Mouse (Mus musculus): Measurements from ENCODE around the gene Med17. TPM values are rescaled to one million over a fixed set of nuclear protein-coding genes. Genes with fewer than 3 reads are reported as not detected.
A peak's percentile ranks its signal among the peaks of the same experiment; 100 is the strongest.
"Not testable (repeated sequence)": the region's sequence is repeated elsewhere in the genome, so short reads cannot be mapped to it uniquely, and the experiment has no call there.

The Med17 gene
- polyA plus RNA-seq, 1 experiment from 2014 or later = 37.2 TPM

- no peak for DNase-seq (ENCODE audit: low spot score)
- no peaks in the 10 kb centered on the region for H3K27me3 ChIP-seq (replicated peaks; ENCODE audit: low read depth, poor library complexity, severe bottlenecking)
- peak within 1 kb of the TSS; percentile 98 for H3K27ac ChIP-seq (replicated peaks)
- H3K4me3 ChIP-seq = peak within 1 kb of the TSS; percentile 90
- under 1% methylated on average over 35 of the region's 35 CpGs for WGBS
- H3K9me3 ChIP-seq = no peaks in the 10 kb centered on the region
- peaks cover 48% of the 10 kb centered on the region for H3K36me3 ChIP-seq (replicated peaks)
- peaks cover 28% of the 10 kb centered on the region for H3K4me1 ChIP-seq
Measured at GRCm38 (mm10) chr9:15306398-15307119, 26.8 kb upstream of the Med17 start, which contains the start of gene 4931406C07Rik. TSS of gene 4931406C07Rik (minus strand) at chr9:15306448.

GRCm38 (mm10) chr9:15305503-15306397, 26.0 kb upstream of the Med17 start, which contains the start of gene Taf1d:
TSS of gene Taf1d (plus strand) at chr9:15306214.
- WGBS = 13% methylated on average over 45 of the region's 45 CpGs
- peak within 1 kb of the TSS; percentile 98 for H3K27ac ChIP-seq (replicated peaks)
- H3K4me3 ChIP-seq = peak within 1 kb of the TSS; percentile 90
- peak; percentile 95 for DNase-seq (ENCODE audit: low spot score)
- H3K36me3 ChIP-seq (replicated peaks) = peaks cover 40% of the 10 kb centered on the region
- no peaks in the 10 kb centered on the region for H3K9me3 ChIP-seq
- no peaks in the 10 kb centered on the region for H3K27me3 ChIP-seq (replicated peaks; ENCODE audit: low read depth, poor library complexity, severe bottlenecking)
- H3K4me1 ChIP-seq = peaks cover 34% of the 10 kb centered on the region

GRCm38 (mm10) chr9:15302881-15303280, 23.1 kb upstream of the Med17 start:
- Histone ChIP-seq H3K27ac (replicated peaks) (no peak overlapping the region), H3K9me3 (no peaks in the 10 kb centered on the region), H3K27me3 (replicated peaks; ENCODE audit: low read depth, poor library complexity, severe bottlenecking) (no peaks in the 10 kb centered on the region), H3K36me3 (replicated peaks) (peaks cover 11% of the 10 kb centered on the region), H3K4me3 (no peak overlapping the region), H3K4me1 (peaks cover 18% of the 10 kb centered on the region)
- WGBS = 68% methylated on average over 2 of the region's 2 CpGs
- no peak for DNase-seq (ENCODE audit: low spot score)

DNA sequence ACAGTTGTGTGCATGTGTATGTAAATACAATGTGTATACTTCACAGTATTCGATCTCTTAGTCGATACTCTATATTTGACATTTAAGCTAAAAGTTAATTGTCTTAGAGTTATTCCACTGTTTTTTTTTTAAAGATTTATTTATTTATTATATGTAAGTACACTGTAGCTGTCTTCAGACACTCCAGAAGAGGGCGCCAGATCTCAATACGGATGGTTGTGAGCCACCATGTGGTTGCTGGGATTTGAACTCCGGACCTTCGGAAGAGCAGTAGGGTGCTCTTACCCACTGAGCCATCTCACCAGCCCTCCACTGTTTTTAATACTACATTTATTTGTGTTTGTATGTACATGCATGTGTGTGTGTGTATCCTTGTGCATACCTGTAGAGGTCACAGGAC, 22.3 kb upstream of the Med17 start:
- not testable (repeated sequence) for DNase-seq (ENCODE audit: low spot score); H3K27me3 ChIP-seq (replicated peaks; ENCODE audit: low read depth, poor library complexity, severe bottlenecking); H3K4me1 ChIP-seq; H3K36me3 ChIP-seq (replicated peaks); H3K4me3 ChIP-seq; H3K9me3 ChIP-seq; H3K27ac ChIP-seq (replicated peaks)
- WGBS = 81% methylated on average over 6 of the region's 6 CpGs

- Histone ChIP-seq H3K4me3 (no peak overlapping the region), H3K9me3 (no peaks in the 10 kb centered on the region), H3K36me3 (replicated peaks) (no peaks in the 10 kb centered on the region), H3K27ac (replicated peaks) (peak overlapping the region; percentile 57), H3K27me3 (replicated peaks; ENCODE audit: low read depth, poor library complexity, severe bottlenecking) (no peaks in the 10 kb centered on the region), H3K4me1 (peaks cover 9% of the 10 kb centered on the region; the same call in 1 of the 2 replicates)
- DNase-seq (ENCODE audit: low spot score) = peak; percentile 36
- WGBS = 38% methylated on average over 6 of the region's 6 CpGs
Measured at GRCm38 (mm10) chr9:15301399-15301798, 21.7 kb upstream of the Med17 start.

DNA sequence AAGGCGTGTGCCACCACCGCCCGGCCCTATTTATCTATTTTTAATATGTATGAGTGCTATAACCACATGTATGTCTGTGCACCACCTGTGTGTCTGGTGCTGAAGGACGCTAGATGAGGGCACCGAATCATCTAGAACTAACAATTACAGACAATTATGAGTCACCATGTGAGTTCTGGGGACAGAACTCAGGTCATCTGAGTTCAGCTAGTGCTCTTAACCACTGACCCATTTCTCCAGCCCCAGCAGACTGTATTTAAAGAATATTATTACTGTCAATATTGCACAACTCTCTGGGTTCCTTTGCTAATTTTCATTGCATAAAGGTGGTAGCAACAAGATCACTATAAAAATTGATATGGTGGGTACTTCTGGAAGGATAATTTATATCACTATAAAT, 20.3 kb upstream of the Med17 start:
- Histone ChIP-seq H3K9me3 (no peaks in the 10 kb centered on the region), H3K4me1 (peaks cover 9% of the 10 kb centered on the region; the same call in 1 of the 2 replicates), H3K27ac (replicated peaks) (no peak overlapping the region), H3K36me3 (replicated peaks) (no peaks in the 10 kb centered on the region), H3K27me3 (replicated peaks; ENCODE audit: low read depth, poor library complexity, severe bottlenecking) (no peaks in the 10 kb centered on the region), H3K4me3 (no peak overlapping the region)
- 82% methylated on average over 5 of the region's 5 CpGs for WGBS
- DNase-seq (ENCODE audit: low spot score) = no peak

DNA sequence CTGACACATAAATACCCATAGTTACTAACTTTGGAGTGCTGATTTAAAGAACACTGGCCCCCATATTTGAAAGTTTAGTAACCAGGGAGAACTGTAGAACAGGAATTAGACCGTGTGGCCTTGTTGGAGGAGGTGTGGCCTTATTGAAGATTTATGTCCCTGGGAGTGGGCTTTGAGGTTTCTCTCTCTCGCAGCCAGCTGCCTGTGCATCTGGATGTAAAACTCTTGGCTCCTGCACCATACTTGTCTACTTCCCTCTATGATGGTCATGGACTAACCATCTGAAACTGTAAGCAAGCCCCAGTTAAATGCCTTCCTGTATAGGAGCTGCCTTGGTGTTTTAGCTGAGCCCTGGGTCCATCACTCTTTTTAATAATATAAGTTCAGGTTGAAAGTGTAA, 18.7 kb upstream of the Med17 start:
- H3K36me3 ChIP-seq (replicated peaks) = no peaks in the 10 kb centered on the region
- H3K27ac ChIP-seq (replicated peaks) = no peak overlapping the region
- H3K4me1 ChIP-seq = peaks cover 9% of the 10 kb centered on the region; the same call in 1 of the 2 replicates
- H3K4me3 ChIP-seq = no peak overlapping the region
- no peaks in the 10 kb centered on the region for H3K27me3 ChIP-seq (replicated peaks; ENCODE audit: low read depth, poor library complexity, severe bottlenecking)
- WGBS = 73% methylated on average over 2 of the region's 2 CpGs
- DNase-seq (ENCODE audit: low spot score) = no peak
- H3K9me3 ChIP-seq = no peaks in the 10 kb centered on the region

DNA sequence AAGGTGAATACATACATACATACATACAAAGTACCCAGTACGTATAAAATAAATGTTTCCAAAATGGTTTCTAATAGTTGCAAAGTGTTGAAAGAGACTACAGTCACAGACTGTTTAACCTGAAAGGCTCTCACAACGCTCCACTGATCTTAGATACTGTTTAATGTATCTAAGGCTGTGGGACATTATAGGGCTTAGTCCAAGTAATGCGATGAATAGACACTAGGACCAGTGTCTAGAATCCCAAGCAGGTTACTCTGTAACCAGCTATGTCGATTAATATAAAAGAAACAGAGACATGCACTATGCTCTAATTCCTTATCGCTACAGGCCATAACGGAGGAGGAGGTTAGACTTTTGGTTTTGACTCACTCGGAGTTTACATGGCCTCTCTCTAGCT, 17.4 kb upstream of the Med17 start:
- WGBS = 93% methylated on average over 7 of the region's 7 CpGs
- Histone ChIP-seq H3K4me3 (no peak overlapping the region), H3K4me1 (peaks cover 9% of the 10 kb centered on the region; the same call in 1 of the 2 replicates), H3K9me3 (no peaks in the 10 kb centered on the region), H3K36me3 (replicated peaks) (no peaks in the 10 kb centered on the region), H3K27me3 (replicated peaks; ENCODE audit: low read depth, poor library complexity, severe bottlenecking) (no peaks in the 10 kb centered on the region), H3K27ac (replicated peaks) (no peak overlapping the region)
- no peak for DNase-seq (ENCODE audit: low spot score)

DNA sequence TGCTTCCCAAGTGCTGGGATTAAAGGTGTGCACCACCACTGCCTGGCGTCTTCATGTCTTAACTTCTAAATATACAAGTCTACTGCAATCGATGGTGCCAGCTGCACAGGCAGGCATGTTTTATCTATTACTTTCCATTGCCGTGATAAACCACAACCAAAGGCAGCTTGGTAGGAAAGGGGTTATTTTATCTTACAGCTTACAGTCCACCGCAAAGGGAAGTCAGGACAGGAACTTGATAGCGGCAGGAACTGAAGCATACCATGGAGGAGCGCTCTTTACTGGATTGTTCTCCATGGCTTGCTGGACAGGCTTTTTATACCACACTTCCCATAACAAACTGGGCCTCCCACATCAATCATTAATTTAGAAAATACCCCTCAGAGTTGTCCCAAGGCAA, 9.5 kb upstream of the Med17 start:
- Histone ChIP-seq H3K4me3 (no peak overlapping the region), H3K4me1 (no peaks in the 10 kb centered on the region), H3K36me3 (replicated peaks) (0 out of 2 replicates have a peak, but pooled peaks cover 2% of the 10 kb centered on the region), H3K27me3 (replicated peaks; ENCODE audit: low read depth, poor library complexity, severe bottlenecking) (no peaks in the 10 kb centered on the region), H3K27ac (replicated peaks) (no peak overlapping the region), H3K9me3 (no peaks in the 10 kb centered on the region)
- DNase-seq (ENCODE audit: low spot score) = no peak
- 88% methylated on average over 6 of the region's 6 CpGs for WGBS

- Histone ChIP-seq H3K36me3 (replicated peaks) (0 out of 2 replicates have a peak, but pooled peaks cover 2% of the 10 kb centered on the region), H3K27me3 (replicated peaks; ENCODE audit: low read depth, poor library complexity, severe bottlenecking) (no peaks in the 10 kb centered on the region), H3K9me3 (no peaks in the 10 kb centered on the region), H3K4me3 (no peak overlapping the region), H3K4me1 (no peaks in the 10 kb centered on the region), H3K27ac (replicated peaks) (no peak overlapping the region)
- no peak for DNase-seq (ENCODE audit: low spot score)
- 88% methylated on average over 3 of the region's 3 CpGs for WGBS
Measured at GRCm38 (mm10) chr9:15288402-15288801, 8.7 kb upstream of the Med17 start.

GRCm38 (mm10) chr9:15287846-15288245, 8.1 kb upstream of the Med17 start:
- Histone ChIP-seq H3K4me3 (no peak overlapping the region), H3K27me3 (replicated peaks; ENCODE audit: low read depth, poor library complexity, severe bottlenecking) (no peaks in the 10 kb centered on the region), H3K27ac (replicated peaks) (no peak overlapping the region), H3K4me1 (no peaks in the 10 kb centered on the region), H3K36me3 (replicated peaks) (0 out of 2 replicates have a peak, but pooled peaks cover 2% of the 10 kb centered on the region), H3K9me3 (no peaks in the 10 kb centered on the region)
- WGBS = 51% methylated on average over 6 of the region's 6 CpGs
- no peak for DNase-seq (ENCODE audit: low spot score)

DNA sequence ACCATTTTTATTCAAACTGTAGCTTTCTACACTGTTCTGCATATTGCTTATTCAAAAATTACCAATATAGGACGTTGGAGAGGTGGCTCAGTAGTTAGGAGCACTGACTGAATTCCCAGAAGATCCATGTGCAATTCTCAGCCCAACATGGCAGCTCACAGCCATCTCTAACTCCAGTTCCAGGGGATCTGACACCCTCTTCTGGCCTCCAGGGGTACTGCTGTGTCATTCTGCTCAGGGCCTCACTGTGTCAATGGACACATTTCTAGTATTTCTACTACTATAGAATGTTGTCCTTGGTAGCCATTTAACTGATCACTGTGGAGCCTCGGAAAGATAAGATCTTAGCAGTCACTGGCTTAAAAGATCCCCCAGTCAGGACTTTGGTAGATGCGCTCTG, 5.7 kb upstream of the Med17 start:
- Histone ChIP-seq H3K9me3 (no peaks in the 10 kb centered on the region), H3K4me1 (peaks cover 8% of the 10 kb centered on the region), H3K4me3 (no peak overlapping the region), H3K27ac (replicated peaks) (no peak overlapping the region), H3K27me3 (replicated peaks; ENCODE audit: low read depth, poor library complexity, severe bottlenecking) (no peaks in the 10 kb centered on the region), H3K36me3 (replicated peaks) (0 out of 2 replicates have a peak, but pooled peaks cover under 1% of the 10 kb centered on the region)
- DNase-seq (ENCODE audit: low spot score) = no peak
- 69% methylated on average over 3 of the region's 3 CpGs for WGBS
